Mouse (Mus musculus): Measurements from ENCODE around the gene Suco.

The Suco gene

DNA sequence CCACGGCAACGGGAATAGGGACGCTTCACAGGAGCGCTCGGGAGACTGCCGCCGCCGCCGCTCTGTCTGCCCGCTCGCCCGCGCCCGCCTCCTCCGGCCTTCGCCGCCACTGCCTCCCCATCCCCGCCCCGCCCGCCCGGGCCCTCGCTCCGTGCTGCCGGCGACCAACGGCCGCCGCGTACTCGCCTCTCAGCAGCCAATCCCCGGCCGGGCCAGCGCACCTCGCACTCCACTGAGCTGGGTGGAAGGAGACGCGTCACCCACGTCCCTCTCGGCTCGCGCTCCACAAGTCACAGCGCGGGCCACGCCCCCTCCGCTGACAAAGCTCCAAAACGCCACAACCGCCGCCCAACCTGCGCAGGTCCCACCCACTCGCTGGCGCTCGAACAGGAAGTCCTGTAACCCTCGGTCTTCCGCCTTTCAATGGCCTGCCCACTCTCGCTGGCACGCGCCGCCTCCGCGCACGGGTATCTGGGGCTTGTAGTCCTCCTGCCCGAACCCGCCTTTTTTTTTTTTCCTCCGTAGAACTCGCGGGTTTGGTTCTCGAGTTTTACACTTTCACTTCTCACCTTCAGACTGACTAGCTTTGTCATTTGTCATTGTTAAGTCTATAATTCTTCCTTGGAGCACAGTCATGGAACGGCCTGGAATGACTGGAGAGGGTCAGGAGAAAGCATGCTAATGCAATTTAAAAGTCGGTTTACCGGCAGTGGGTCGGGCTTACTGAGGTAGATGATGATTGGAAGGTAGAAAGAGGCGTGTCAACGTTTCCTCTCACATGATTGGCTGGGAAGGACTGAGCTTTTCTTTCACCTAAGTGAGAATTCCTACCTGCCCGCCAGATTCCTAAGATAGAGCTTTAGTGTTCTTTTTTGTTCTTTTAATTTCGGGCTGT lies at the start of gene Suco:
TSS of gene Suco (minus strand) at position 130 of the 895 bp plus-strand sequence.
- DNase-seq (ENCODE audit: low read depth, low spot score) = peak; percentile 98

DNA sequence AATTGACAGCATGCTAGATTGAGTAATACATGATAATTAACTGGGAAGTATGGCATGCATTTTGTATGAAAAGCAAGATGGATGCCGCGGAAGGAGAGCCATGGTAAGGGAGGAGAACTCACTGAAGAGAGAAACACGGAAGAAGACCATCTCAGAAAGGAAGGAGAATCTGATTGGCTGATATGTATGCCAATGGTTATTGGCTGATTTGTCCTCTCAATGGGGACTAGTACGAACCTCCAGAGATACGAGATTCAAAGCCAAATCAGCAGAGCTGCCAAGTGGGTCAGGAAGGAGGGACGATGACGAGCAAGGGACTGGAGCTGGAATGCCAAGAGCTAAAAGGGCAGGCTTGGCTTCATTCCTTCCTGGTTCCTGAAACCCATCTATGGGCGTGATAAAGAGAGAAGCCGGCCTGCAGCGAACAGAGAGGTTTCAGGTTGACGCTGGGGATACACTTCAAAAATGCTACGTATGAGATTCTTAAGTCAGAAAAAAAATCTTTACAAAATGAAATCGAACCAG lies 48.9 kb upstream of the Suco start:
- DNase-seq (ENCODE audit: low read depth, low spot score) = no peak

DNA sequence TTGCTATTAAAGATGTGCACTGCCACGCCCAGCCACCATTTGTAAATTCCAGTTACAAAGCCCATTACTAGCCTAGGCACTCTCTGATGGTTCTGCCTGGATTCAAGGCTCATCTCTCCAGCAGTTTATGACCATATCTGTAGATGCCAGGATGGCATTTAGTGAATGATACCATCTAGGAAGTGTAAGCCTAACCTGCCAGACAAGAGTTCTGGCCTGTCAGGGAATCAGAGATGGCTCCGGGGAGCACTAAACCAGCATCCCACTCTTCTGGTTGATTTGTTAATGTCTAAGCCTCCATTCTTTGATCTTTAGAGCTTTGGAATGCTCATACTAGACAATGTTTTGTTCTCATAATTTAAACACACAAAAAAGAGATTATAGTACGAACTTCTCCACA lies 47.8 kb upstream of the Suco start:
- DNase-seq (ENCODE audit: low read depth, low spot score) = no peak

DNA sequence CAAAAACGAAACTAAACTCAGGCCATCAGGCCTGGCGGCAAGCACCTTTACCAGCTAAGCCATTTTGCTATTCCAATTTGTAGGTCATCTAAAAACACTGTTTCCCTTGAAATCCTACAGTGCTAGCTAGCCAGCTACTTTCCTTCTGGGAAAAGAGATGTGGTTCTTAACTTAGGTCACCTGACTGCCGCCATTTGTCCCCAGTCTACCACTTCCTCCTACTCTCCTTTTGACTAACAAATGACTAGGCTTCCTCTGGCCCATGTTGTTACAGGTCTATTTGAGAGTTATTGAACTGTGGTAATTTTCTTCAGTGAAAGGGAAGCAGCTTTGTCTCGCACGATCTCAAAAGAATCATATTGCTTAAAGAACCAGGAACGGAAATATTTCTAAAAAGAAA lies 45.4 kb upstream of the Suco start:
- no peak for DNase-seq (ENCODE audit: low read depth, low spot score)

DNA sequence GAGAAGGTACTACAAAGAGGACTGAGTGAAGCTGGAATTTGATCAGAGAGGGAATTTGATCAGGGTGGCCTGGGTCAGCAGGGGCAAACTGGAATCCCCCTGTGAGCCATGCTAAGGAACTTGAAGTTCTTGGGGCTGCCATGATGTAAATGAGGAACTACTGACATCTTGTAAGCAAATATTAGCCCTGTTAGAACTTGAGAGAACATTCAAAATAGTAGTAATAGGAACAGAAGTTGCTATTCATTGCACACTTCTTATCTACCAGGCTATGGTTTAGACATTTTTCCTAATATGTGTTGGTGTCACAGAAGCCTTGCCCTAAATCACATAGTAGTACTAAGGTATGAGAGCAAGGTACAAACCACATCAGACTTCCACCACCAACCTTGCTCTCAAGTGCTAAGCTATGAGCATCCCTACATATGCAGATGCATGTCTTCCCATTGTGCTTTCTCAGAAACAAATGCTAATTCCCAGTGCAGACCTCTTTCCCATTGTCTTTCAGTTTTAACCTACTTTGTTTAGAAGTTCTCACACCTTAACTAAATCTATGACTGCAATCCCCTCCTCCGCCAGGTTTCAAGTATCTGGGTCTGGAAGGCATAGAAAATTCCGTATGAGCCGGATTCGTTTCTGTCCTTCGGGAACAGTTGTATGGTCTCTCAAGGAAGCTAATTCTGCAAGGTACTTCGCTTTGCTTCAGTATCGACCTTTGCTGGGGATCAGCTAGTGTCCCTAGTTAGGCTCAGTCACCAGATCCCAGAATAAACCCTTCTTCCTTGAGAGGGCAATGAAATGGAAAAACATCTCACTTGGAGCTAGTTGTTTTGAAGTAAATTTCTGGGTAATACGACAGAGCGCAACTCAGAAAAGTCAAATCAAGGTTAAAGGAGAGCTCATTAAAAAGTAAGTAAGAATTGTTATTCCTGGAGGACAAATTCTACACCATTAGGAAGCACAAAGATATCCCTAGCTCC lies 44.3 kb upstream of the Suco start:
- DNase-seq (ENCODE audit: low read depth, low spot score) = no peak

DNA sequence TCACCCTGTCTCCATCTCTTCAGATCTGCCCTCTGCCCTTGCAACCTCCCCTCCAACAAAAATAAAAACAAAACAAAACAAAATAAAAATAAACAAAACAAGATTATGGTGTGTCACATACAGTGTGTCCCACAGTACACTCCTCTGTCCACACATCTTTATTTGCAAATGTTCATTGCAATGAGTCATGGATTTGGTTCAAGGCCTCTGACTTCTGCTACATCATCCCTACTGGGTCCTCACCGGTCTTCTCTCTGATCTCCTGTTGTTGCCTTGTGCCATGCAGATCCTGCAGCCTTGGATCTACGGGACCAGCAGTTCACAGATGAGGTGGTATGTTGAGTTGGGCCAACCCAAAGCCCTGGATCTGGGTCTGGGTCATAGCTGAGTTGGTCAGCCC lies 43.1 kb upstream of the Suco start:
- DNase-seq (ENCODE audit: low read depth, low spot score) = no peak

DNA sequence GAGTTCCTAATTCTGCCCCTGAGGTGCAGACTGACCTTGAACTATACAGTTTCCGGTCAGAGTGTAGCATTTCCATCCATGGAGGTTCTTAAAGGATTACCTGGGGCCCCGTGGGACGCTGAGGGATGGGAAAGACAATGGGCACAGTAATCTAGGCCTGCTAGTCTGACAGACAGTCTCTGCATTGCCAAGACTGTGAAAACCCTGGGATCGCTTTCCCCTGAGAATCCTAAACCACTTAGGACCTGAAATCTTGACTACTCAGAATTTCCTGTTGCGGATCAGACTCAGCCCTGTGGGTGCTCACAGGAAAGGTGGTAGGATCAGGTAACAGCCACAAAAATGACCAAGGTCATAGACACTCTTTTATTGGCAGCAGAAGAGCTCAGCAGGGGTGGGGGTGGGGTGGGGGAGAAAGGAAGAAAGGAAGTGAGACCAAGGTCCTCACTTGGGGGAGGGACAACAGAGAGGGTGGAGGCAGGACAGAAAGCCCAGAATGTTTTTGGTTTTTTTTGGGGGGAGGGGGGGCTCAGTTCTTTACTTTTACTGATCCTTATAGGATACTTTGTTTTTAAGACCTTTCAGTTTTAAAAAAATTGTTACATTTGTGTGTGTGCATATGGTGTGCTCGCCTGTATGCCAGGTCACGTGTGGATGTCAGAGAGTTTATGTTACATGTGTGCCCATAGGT lies 42.3 kb upstream of the Suco start:
- no peak for DNase-seq (ENCODE audit: low read depth, low spot score)

DNA sequence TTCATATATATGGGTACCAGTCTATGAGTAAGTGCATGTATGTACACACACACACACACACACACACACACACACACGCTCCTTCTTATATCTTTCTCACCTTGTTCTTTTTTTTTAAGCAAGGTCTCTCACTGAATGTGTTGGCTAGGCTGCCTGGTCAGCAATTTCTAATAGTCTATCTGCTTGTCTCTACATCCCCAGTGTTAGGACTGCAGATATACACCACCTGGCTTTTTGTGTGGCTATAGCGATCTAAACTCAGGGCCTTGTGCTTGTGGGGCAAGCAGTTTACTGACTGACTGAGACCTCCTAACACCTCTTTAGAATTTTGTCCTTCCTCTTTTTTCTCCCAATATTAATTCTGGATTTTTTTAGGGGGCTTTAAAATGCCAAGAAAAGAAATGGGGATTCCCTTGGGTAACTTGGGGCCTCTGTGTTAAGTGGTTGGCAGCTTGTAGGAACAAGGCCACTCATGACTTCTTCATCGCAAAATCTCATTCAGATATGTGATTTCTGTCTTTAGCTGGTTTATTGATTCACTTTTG lies 41.5 kb upstream of the Suco start:
- DNase-seq (ENCODE audit: low read depth, low spot score) = no peak

DNA sequence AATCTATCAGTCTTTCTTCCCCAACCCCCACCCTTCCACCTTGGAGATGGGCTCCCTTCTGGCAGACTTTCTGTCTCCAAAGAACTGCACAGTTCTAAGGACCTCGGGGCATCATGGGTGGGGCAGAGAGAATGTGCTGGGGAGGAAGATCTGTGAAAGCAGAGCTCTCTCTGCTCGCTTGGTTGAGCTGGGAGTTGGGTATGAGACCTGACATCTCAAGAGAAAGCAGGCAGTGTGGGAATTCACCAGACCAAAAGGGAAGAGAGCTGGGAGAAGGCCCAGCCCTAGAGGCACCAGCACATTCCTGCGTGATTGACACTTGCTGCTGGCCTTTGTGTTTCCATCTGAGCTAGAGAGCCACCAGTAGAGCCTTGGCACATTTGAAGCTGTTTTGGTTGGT lies 39.6 kb upstream of the Suco start:
- DNase-seq (ENCODE audit: low read depth, low spot score) = peak; percentile 33

DNA sequence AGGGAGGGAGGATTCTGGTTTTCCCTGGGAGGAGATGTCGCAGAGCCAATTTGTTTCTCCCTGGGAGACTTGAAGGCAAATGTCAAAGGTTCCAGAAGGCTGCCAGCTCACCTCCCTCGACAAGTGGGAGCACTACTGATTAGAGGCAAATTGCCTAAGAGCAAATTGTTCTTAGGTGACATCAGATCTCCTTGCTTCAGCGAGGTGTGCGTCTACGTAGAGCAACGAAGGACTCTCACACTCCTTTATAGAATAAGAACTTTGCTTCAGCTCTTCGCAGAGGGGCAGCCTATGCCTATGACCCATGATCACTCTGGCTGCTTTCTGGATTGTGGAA lies 37.1 kb upstream of the Suco start:
- no peak for DNase-seq (ENCODE audit: low read depth, low spot score)

DNA sequence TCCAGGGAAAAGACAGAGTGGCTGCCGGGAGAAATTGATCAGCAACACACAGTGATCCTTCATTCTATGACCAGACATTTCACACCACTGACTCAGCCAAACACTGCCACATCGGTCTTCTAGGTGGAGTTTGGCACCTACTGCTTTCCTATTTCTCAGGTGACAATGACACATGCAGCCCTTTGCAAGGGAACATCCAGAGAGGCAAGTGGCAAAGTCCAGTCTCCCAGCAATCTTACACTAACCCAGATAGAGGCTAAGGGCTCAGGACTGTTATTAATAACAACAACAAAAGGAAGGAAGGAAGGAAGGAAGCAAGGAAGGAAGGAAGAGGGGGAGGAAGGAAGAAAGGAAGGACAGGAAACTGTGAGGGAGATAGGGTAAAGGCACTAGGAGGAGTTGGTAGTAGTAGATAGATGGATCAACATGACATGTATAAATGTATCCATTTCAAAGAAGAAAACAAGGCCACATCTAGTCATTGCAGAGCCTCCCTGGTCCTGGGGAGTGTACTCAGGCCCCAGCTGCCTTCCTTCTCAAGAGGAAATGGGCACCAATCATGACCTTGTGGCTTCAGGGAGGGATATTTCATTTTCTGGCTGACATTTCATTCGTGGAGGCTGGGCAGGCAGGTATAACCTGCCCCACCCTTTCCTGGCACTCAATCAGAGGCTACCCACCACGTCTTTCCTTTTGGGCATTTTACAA lies 36.6 kb upstream of the Suco start:
- no peak for DNase-seq (ENCODE audit: low read depth, low spot score)

DNA sequence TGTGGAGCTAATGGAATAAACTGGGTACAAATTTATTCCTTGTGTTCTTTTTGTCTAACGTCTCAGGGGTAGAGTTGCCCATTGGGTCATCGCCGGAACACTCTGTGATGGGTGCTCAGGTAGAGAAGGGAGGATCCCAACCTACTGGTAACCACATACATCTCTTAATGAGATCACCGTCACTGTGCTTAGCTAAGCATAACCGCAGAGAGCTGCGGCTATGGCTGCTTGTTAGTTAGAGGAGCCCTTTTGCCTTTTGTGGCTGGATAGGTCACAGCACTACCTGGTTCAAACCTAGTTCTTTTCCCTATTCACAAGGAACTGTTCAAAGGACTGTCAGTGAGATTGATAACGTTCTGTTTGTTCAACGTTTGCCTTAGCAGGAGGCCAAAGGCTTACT lies 32.6 kb upstream of the Suco start:
- DNase-seq (ENCODE audit: low read depth, low spot score) = no peak

DNA sequence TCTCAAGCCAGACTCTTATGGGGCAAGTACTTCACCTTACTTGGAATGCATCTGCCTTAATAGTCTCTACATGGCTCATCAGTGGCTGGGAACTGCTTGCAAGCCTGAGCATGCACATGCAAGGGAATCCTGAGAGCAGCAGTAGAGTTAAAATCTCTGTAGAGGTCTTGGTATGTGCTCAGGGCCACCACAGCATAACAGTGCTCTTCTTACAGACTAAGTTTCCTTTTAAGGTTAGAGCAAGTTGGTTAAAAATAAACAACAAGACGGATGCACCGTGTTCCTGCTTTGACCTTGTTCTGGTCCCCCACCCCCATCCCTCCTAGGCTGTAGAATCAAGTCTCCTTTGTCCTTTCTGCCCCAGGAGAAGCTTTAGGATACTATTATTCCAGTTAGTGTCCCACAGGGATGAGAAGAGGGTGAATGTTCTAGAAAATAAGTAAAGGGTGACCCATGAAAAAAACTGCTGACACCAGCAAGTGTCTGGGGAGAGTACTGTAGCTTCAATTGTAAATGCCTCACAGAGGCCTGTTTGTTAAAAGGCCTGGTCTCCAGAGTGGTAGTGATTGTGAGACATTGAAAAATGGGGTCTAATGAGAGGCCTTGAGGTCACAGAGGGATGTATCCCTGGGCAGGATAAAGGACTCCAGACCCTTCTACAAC lies 31.4 kb upstream of the Suco start:
- no peak for DNase-seq (ENCODE audit: low read depth, low spot score)

DNA sequence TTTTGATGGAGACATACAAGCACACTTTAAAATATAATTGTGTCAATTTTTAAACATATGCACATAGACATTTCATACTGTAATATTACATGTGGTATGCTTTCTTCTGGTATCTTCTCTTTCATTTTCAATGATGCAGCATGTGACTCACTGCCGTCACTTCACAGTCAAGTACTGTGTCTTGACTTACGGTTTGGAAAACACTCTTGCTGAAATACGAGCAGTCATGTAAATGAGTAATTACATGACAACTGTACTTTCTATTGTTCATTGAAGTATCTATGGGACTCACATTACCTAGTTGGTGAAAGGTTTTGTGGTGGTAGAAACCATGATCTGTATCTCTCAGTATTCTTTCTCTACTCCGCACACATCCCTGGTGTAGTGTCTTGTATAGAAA lies 30.6 kb upstream of the Suco start:
- no peak for DNase-seq (ENCODE audit: low read depth, low spot score)

DNA sequence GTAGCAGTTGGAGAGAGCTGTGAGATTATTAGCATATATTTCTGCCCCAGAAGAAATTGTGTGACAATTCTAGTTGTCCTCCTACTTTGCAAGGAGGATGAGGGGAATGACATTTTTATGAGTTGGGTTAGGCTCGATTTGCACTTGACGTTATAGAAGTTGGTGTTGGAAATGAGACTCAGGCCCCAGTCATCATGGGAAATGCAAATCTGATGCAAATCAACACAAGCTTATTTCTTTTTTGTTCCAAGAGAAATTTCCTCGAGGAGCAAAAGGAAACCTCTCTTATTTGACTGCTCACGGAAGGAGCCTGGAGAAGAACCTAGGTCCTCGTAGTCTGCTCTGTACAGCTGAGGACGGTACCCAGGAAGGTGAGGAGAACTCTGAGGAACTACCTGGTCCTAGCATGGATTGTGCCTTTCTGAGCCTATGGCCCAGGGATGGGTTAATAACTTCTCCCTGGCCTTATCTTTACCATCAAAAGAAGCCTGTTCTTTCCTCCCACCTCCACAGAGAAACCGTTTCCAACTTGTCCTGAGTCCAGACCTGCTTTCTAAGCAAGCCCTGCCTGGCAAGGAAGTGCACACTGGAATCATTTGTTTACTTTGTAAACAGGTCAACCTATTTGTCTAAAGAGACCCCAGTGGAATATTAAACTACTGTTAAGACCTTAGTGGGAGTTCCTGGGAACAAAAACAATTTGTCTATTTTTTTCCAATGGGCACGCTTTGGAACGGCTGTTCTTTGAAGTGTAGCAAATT lies 26.4 kb upstream of the Suco start:
- no peak for DNase-seq (ENCODE audit: low read depth, low spot score)

DNA sequence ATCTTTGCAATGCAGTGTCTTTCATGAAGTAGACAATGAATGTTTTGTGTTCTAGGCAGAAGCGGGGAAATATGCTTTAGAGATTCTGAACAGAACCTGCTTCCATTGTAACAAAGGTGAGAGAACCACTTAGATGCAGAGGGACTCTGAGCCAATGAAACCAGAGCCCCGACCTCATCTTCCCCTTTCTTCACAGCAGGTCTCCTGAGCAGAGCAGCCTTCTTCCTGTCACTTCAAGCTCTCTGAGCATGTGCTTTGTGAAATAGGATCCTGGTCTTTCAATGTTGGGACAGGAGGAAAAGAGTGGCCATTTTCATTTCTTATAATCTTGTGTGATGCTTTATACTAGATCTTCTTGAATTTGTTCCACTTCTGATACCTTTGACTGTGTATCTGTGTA lies 23.6 kb upstream of the Suco start:
- DNase-seq (ENCODE audit: low read depth, low spot score) = no peak

DNA sequence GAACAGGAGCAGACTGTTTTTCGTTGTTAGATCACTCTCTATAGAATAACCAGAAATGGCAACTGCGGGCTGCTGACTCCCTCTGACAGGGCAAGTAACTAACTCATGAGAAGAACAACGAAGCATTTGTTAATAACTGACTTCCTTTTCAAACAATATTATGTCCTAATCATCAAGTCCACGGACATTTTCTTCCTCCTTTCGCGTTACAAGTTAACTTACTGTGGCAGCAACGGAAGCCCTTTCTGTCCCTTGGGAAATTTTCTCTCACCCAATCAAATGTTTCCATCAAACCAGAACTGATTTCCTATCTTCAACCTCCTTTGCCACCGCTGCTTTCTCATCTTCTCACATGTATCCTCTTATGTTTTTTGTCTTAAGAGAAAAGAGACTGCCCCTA lies 20.8 kb upstream of the Suco start:
- no peak for DNase-seq (ENCODE audit: low read depth, low spot score)

DNA sequence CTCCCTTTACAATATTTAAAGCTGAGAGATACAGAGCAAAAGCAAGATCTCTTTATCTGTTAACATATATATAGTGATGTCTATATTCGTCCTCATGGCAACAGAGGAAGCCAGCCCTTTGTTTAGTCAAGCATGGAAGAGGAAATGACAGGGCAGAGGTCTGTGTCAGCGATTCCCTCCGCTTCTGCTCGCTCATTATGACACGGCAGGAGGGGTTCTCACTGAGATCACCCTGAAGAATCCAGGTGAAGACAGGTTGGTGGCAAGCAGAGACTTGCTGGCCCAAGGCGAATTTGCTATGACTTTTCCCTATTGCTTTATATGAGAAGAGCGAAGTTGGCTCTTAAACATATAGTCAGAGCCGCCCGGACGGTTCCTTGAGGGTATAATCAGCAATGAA lies 19.6 kb upstream of the Suco start:
- DNase-seq (ENCODE audit: low read depth, low spot score) = no peak

DNA sequence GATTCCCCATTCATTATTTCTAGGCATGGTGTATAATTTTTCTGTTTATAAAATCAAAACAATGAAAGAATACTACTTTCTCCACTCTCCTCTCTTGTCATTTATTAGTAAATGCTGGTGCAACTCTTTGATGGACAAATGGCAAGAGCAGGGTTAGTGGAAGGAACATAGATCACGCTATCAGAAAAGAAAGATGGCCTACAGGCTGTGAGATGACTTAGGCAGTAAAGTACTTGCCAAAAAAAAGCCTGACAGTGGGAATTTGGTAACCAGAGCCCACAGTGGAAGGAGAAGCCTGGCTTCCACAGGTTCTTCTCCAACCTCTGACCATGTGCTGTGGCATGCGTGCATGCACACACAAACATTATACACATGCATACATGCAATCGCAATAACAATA lies 18.5 kb upstream of the Suco start:
- DNase-seq (ENCODE audit: low read depth, low spot score) = no peak

DNA sequence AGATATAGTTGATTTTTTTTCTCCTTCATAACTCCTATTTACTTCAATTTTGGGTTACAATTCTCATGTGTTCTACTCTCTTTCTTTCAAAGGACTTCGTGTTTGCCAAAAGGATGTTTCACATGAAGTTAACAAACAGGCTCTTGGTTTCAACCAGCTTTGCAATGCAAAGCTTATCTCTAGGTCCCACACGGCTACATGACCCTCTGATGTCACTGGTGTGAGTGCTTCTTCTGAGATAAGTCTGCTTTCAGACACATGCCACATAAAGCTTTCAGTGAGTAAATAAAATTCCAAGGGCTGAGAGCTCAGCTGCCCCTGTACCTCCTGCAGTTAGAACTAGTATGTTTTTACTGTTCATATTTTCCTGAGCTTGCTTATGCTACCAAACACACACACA lies 18.1 kb upstream of the Suco start:
- no peak for DNase-seq (ENCODE audit: low read depth, low spot score)

Data from retina, postnatal 7 days (tissue).